Mouse (Mus musculus): Measurements from ENCODE around the gene Tshz2.

Gene Tshz2

DNA sequence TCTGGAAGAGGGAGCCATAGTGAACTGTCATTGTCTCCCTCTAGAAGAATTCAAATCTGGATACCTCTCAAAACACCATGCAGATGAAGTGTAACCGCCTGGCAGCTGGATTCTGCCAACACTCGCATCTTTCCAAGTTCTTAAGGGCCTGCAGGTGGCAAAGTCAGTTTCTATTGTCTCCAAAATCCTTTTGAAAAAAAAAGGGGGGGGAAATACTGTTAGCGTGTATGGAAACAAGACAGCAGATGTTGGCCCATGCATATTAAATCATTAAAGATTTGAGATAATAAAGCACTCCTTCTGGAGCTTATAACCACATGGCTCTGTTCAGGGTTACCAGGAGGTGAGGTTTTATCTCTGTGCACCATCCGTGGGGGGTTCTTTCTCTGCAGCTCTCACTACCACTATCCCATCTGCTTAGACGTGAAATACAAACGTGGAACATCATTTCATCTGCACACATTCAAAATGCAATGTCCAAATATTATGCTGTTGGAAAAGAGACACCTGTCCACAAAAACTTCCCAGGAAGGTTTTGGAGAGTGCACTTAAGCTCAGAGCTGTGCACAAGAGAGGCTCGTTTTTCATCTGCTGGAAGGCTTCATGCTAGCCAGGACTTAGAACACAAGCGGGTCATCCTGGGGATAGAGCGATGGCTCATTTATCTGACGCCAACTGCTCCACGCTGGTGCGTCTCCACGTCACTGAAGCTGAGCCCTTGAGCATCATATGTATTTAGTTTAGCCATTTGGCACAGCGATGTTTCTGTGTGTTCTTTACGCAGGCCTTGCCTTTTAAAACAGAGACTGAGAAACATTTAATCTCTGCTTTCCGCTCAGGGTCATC, 307.7 kb downstream of the Tshz2 start:
- DNase-seq (ENCODE audit: low spot score): no peak

DNA sequence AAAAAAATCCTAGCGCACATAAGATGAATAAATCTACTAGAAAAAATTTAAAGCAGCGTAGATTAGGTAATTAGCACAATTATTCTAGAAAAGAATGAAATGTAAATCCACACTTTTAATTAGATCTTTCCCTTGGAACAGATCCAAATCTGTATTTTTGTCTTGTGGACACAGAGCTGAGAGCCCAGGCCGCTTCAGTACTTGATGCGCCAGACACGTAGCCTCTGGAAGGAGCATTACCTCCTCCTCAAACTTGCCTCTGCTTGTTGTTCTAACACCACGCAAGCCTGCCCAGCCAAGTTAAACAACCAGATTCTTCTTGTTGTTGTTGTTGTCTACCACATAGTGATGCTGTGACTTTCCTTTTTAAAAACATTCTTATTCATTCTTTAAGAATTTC, 310.9 kb downstream of the Tshz2 start:
- no peak for DNase-seq (ENCODE audit: low spot score)

DNA sequence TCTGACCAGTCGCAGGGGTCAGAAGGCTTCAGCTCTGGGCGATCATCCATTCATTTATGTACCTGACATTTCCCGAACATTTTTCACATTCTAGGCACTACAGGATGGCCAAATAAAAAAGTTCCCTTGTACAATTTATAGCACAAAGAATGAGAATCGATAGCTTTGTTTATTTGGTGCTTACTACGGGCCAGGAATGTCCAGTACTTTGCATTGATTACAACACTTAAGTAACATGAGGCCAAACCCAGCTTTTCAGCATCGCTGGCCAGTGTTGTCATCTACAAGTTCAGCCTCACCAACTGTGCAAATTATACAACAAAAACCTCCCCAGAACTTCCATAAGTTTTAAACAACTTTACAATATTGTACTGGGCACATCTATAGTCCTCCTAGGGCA, 315.3 kb downstream of the Tshz2 start:
- no peak for DNase-seq (ENCODE audit: low spot score)

DNA sequence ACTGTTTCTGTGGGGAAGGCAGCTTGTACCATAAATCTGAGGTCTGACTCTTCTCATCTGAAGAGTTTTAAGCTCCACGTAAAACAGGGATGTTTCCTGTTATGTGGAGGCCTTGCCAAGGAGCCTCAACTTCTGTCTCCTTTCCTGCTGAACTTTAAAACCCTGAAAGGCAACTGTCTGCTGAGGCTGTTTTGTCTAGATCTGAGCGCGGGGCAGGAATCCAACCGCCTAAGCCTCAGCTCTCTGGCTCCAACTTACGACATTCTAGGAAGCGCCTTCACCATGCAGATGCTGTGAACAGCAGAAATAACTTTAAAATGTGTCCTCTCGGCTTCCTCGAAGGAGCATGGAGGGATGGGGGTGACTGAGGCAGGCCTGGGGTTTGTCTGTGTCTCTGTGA, 318.2 kb downstream of the Tshz2 start:
- no peak for DNase-seq (ENCODE audit: low spot score)

DNA sequence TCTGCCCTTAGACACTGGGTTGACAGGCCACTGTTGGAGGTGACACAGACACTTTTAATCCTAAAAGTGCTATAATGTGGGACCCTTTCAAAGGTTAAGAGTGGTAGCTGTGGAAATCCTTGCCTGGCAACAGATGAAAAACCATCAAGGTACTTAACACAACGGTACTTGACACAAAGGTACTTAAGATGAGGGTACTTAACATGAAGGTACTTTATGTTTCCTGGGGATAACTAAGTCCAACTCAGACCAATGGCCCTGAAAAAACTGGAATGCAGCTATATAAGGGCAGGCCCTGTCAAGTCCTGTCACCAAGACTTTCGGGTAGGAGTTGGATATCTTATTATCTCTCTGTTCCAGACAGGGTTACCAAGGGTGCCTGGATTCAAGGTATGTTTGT, 320.2 kb downstream of the Tshz2 start:
- no peak for DNase-seq (ENCODE audit: low spot score)

DNA sequence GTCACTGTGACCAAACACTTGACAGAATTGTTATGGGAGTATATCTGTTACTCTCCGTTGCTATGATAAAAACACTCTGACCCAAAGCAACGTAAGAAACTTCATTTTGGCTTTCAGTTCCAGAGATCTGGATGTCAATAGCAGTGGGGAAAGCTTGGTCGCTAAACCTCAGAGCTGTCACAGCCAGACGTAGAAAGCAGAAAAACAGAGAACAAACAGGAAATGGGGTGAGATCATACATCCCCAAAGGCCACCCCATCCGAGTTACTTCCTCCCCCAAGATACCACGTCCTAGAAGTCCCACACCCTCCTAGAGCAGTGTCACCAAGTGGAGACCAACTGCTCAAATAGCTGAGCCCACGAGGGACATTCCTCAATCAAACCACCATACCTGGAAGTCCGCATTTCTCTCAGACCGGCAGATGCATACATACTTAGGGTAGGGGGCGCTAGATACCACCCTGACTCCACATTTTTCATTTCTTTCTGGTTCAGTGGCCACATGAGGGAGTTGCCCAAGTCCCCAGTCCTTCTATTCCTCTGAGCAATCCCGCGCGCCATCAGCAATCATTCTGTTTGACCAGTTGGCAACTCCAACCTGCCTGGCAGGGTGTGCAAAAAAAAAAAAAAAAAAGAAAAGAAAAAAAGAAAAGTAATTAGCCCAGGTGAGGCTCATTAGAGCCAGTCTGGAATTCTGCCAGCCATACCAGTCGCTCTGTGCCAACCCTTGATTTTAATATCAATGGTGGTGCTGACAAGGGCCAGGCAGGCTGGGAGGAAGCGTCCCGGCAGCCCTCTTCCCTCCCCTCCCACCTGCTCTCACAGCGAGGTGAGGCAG, 326.1 kb downstream of the Tshz2 start:
- DNase-seq (ENCODE audit: low spot score): peak; percentile 68

DNA sequence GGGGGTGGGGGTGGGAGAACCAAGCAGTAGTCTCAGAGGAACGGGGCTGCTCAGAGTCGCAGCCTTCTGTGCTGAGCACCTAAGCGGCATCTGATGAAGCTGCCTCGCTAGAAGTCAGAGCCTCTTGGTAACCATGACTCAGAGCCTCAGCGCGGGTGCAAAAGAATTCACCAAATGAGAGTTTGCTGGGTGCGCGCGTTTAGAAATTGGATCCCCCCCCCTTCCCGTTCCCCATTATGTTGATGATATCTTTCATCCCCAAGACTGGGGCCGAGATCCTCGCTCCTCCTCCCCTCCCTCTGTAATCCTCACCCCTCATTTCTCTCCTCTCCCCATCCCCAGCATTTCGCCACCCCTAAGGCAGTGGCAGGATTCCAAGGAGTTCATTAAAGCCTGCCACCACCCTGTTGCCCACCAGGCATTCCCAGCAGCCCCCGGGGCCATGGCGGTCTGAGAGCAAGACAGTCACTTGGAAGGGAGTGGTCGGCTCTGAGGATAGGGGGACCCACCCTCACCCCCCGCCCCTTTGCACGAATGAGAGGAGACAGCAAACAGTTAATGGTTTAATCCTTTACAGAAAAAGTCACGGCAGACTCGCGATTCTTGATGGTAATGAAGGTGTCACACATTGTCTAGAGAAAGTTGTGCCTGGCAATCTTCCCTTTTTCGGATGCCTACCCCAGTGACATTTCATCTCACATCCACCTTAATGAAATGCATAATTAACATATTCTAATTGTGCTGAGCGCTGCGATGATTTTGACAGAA, 328.8 kb downstream of the Tshz2 start:
- DNase-seq (ENCODE audit: low spot score): no peak

DNA sequence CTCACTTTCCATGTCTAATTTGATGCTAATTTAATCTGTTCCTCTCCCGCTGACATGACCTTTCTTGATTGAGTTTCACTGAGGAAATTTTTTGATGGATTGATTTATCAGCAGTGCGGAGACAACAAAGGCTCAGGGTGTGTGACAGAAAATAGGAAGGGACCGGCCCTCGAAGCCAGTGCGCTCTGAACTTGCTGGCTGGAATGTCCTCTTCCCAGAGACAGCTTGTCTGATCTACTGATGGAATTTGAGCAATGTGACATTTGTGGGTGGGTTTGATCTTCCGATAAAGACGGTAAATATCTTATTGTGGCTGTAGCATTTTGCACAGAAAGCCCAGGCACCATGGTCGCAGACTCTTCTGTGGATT, 329.4 kb downstream of the Tshz2 start:
- DNase-seq (ENCODE audit: low spot score): no peak

DNA sequence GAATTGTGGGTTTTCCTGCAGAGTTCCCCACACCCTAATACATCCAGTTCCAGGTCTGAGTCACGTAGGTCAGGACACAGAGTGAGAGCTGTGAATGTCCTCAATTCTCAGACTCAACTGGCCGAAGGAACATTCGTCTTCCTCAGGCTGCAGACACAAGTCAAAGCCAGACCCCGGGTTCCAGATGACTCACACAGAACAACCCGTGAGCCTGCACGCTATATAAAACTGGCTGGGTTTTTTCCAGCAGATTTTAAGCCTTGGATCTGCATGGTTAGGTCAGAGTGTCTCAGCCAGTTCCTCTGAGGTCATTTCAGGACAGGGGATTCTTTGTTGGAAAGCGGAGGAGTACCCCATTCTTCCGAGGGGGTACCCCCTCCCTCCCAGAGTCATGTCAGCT, 330.0 kb downstream of the Tshz2 start:
- no peak for DNase-seq (ENCODE audit: low spot score)

DNA sequence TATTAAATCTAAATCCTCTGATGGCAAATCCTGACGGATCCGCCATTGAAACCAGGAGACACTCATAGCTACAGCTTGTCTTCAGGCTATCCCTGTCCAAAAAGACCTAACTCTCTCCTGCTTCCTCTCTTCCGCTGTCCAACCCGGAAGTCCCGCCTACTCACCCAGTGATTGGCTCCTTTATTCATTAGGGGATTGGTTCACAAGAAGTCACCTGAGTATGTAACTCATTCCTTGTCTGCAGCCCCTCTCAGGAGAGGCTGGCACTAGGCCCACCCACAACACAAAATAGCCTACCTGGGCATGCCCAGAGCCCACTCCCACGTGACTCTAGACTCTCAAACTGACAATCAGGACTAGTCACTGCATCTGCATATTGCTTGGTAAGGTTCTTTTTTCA, 337.7 kb downstream of the Tshz2 start:
- DNase-seq (ENCODE audit: low spot score): no peak

DNA sequence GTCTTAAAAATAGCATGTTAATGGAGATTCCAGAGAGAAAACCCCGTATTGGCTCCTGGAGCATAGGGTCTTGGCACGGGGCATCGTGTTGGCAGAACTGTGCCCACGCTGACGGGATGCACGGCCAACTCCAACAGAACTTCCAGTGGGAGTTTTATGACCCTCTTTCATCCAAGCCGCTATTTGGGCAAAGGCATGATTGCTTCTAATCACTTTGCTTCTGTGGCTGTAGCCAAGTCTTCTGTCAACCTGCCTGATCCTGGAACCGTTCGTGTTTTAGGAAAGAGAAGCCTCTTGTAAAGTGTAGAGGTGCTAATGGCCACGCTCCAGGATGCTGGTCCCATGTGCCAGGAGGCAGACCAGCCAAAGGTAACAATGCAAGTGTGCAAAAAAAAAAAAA, 350.1 kb downstream of the Tshz2 start:
- no peak for DNase-seq (ENCODE audit: low spot score)

DNA sequence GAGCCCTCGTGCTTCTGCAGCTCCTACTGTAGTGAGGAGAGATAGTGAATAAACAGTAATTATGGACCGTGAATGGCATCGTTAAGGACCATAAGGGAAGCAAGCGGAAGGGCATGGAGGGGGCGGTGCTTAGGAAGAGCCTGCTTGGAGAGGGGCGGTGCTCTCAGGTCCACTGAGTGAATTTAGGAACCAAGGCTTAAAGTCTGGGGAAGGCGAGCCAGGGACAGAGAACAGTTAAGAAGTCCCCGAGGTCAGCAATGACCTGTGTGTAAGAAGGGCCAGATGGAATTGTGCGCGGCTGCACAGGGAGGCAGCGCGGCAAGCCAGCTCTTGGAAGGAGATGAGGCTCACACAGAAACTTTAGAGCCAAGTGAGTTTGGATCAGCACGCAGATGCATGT, 354.4 kb downstream of the Tshz2 start:
- no peak for DNase-seq (ENCODE audit: low spot score)

DNA sequence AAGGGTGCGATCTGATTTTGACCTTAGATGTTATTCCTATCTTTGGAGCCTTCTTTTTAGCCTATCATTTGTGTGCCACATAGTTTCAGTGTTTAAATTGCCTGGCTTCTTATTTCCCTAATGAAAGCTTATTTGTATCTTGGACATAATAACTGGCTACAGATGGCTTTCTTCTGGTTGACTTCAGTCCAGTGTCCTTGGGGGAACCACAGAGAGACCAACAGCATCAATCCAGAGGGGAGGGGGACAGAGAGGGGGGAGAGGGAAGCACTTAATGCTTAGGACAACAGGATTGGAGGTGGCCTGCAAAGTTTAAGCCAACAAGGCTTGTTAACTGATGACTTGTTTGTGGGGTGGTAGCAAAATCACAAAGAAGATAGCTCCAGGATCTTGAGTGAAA, 356.4 kb downstream of the Tshz2 start:
- no peak for DNase-seq (ENCODE audit: low spot score)

DNA sequence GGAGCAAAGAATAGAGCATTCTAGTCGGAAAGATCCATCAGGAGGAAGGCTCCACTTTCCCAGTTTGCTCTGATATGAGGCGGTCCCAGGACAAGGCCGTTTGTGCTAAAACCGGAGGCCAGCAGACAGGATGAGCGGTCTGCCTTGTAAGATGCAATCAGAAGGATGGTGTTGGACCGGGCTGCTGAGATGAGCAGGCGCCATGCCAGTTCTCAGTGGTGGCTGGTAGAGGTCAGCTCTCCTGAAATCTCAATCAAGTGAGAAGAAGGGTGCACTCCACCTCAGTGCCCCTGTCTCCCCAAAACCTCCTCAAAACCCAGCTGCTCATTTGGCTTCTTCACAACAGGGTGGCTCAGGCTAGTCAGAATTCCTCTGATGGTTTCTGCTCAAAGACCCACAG, 358.2 kb downstream of the Tshz2 start:
- DNase-seq (ENCODE audit: low spot score): no peak

DNA sequence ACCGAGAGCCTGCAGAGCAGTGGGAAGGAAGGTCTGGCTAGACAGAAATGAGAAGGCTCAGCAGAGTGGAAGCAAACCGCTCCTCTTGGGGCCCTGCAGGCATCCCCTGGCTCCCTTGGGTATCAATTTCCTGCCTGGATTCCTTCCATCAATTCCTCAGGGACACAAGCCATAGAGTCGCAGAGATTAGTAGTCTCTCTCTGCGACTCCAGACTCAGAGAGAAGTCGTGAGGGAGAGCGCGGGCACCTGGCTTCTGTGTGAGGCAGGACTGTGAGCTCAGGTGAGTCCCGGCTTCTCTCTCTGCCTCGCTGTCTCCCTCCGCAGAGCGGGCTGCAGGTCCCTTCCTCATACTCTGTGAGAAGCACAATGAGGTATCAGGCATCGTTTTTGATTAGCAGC, 363.2 kb downstream of the Tshz2 start:
- DNase-seq (ENCODE audit: low spot score): no peak

DNA sequence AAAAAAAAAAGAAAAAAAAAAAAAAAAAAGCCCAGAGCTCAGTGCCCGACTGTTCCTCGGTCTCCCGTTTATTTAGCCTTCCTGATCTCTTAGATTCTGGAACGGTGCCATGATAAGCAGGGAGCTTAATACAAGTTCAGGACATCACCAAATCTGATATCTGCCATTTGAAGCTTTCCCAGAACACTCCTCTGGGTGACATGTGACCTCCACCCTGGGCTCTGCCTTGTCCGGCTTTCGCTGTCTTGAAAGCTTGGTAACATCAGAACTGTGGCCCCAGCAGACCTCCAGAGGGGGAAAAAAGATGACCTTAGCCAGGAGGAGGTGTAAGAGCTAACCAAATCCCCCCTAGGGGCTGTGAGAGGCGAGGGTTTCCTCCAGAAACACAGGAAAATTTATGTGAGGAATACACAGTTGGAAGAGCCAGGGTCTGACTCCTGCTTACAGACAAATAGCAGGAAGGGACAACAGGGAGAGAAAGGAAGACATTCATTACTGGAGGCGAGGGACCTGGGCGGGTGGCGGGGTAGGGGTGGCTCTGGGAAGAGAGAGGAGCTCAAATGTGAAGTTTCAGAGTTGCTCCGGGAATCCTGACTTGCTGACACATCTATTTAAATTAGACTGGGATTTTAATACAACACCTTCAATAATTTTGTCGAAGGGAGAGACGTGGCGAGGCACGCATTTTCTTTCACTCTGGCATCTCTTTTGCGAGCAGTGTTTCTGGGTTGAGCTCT, 363.9 kb downstream of the Tshz2 start:
- no peak for DNase-seq (ENCODE audit: low spot score)

DNA sequence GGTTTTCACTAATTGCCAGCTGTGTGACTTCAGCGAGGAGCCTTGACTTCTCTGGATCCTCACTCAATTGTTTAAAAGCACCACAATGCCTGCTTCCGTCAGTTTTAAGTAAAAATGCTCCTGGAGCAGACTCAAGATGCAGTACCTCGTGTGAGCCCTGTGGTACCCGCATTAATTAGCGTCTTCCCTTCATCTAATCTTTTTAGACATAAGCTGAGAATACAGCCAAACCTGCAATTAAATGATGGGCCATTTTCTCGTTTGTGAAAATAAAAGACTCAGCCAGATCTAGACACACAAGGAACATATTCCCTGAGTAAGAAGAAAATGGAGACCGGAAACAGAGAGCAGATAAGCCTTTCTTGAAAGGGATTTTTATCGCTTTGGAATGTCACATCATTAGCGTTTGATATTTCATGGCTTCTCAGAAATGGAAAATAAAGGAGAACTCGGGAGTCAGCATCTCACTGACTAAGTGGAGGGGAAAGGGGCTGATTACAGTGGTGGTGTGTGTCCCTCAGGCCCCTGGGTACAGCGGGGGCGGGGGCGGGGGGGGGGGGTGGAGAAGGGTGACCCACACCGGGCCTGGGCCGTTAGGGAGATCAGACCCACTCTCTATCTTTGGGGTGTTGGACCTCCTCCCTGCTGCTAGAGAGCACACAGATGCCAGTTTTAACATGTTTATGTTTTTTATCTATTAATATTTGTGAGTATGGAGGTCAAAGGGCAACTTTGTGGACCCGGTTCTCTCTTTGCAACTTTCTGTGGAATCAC, 364.6 kb downstream of the Tshz2 start:
- DNase-seq (ENCODE audit: low spot score): no peak

DNA sequence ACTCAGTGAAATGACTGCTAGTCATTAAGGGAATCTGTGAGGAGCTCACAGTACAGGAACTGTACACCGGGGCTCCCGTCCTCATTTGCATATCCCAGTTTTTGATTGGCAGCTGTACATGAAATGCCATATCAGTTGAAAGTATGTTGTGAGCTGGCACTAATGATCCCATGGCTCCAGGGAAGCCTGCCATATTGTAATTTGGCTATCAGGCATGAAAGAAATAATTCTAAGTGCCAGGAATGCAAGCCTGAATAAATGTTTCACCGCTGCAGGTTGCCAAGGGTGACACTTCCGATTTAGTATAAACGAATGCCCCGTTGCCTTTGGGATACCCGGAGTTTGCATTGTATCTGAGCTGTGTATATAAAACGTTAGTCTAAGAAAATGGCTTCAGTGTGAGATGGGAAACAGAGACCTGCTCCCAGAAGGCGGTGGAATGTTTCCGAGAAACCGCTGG, 366.1 kb downstream of the Tshz2 start:
- no peak for DNase-seq (ENCODE audit: low spot score)

DNA sequence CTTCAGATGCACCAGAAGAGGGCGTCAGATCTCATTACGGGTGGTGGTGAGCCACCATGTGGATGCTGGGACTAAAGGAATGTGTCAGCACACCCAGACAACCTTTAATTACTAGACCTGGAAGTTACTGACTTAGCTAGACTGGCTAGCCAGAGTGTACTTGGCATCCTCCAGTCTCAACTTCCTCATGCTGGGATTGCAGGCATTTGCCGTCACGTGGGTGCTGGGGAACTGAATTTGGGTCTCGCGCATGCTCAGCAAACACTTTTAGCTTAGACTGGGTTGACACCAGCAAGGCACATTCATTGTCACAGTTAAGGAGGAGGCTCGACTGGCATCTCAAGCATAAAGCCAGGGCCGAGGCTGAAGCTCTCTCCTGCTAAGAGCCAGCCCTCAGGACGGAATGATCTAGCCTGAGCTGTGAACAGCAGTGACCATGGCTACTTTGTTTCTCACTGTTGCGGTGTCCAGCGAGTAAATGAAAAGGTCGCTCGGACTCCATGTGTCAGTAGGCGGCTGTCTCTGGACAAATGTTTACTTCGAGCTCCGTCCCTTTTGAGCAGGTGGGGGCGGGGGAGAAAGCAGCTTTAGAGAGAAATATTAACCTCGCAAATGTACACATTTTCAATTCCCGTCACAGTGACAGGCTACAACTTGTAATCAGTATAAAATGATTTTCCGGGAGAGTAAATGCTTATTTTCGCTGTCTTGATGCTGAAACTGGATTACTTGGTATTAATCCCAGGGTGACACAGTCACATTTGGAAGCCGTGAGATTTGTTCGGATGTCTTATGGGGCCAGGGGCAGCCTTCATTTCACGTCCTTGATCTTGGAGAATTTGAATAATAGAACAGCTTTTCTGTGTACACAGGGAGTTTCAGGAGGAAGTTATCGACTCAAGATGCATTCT, 370.0 kb downstream of the Tshz2 start:
- DNase-seq (ENCODE audit: low spot score): no peak

DNA sequence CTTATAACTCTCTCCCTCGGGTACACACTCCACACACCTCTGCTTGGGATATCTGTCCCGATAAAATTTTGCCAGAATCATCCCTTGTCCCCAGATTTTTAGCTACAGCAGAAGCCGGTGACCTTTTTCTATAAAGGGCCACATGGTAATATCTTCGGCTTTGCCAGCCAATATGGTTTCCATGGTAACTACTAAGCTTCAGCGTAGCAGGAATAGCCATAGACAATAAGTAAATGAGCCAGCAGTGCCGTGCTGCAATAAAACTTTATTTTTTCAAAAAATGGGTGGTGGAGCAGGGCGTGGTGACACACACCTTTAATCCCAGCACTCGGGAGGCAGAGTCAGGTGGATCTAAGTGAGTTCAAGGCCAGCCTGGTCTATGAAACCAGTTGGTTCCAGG, 370.9 kb downstream of the Tshz2 start:
- DNase-seq (ENCODE audit: low spot score): no peak
